Mouse (Mus musculus) myocyte (in vitro differentiated cells): Measurements from ENCODE around the gene Crocc.

Source experiments
- MAX ChIP-seq: IDR thresholded peaks from one replicate; pipeline ENCODE4 v1.6.1; 2011; ENCODE audit warnings: low read depth, mild to moderate bottlenecking, control low read depth
- MYOD1 ChIP-seq, 3 experiments: IDR thresholded peaks; one replicate each; pipeline ENCODE4 v1.6.1; 2011; ENCODE audit warnings: control low read depth in 2 of 3, low read depth in 2 of 3, mild to moderate bottlenecking in 2 of 3, moderate library complexity in 1 of 3; ENCODE audit not compliant: insufficient read length in 2 of 3, control insufficient read depth in 1 of 3
- POLR2A ChIP-seq: IDR thresholded peaks from one replicate; pipeline ENCODE4 v1.6.1; 2011; ENCODE audit warnings: low read depth, mild to moderate bottlenecking, control low read depth, moderate library complexity; ENCODE audit not compliant: insufficient read length
- SRF ChIP-seq: IDR thresholded peaks from one replicate; pipeline ENCODE4 v1.6.1; 2011; ENCODE audit warnings: low read depth; ENCODE audit not compliant: control insufficient read depth, insufficient read length
- USF1 ChIP-seq: IDR thresholded peaks from one replicate; pipeline ENCODE4 v1.6.1; 2011; ENCODE audit warnings: low read depth, mild to moderate bottlenecking, control low read depth, moderate library complexity

DNA sequence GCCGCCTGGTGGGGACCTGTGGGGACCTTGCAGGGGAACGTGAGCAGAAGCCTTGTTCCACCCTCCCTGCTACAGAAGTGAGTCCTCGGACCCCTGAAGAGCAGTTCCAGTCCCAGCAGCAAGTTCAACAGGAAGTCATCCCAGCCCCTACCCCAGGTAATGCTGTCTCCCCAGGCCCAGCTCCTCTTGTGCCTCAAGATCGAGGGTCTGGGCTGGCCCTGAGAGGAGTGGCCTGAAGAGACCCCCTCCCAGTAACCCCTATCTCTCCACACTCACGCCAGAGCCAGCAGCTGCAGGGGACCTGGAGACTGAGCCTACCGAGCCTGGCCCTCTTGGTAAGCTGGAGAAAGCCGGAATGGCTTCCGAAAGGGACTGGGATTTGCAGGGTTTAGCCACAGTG is 46.2 kb downstream of the Crocc start:
- no peak for TF ChIP-seq POLR2A
- TF ChIP-seq SRF: no peak
- no peak for TF ChIP-seq MYOD1 (IDR thresholded peaks at IDR 0.05; ENCODE audit: control insufficient read depth in 1 of 3, insufficient read length in 2 of 3, low read depth in 2 of 3)
- no peak for TF ChIP-seq USF1
- TF ChIP-seq MAX: no peak
